Mouse (Mus musculus) heart, embryonic 15.5 days (tissue): ENCODE measurements at regions not wholly inside any gene's neighbourhood (a gene's known extent, or its start where the extent isn't known, plus 50 kb on each side); places are given as distances from the start of the nearest gene placed in this dataset.

ENCODE experiments used
- ATAC-seq: fragments of 200-750 bp; cut with Nextera tagmentation; replicated peaks from 2 replicates; pipeline ENCODE4 v1.8.0; 2017; ENCODE audit warnings: low read depth, moderate TSS enrichment; ENCODE audit not compliant: insufficient number of reproducible peaks, insufficient read depth, low FRiP score
- H3K27ac ChIP-seq: fragments of 300-500 bp; sonication (generic); 2 replicates; pipeline ENCODE4 v1.5.1; 2015; ENCODE audit warnings: mild to moderate bottlenecking, inconsistent platforms
- H3K27me3 ChIP-seq: fragments of 300-500 bp; sonication (generic); 2 replicates; pipeline ENCODE4 v1.6.1; 2015; ENCODE audit warnings: inconsistent platforms
- H3K36me3 ChIP-seq: fragments of 300-500 bp; sonication (generic); 2 replicates; pipeline ENCODE4 v1.6.1; 2015; ENCODE audit warnings: mild to moderate bottlenecking, inconsistent platforms
- H3K4me1 ChIP-seq: fragments of 300-500 bp; sonication (generic); replicated peaks from 2 replicates; pipeline ENCODE4 v1.6.1; 2015; ENCODE audit warnings: inconsistent platforms
- H3K4me2 ChIP-seq: fragments of 300-500 bp; sonication (generic); 2 replicates; pipeline ENCODE4 v1.6.1; 2015; ENCODE audit warnings: inconsistent platforms, mild to moderate bottlenecking, moderate library complexity
- H3K4me3 ChIP-seq: fragments of 300-500 bp; sonication (generic); 2 replicates; pipeline ENCODE4 v1.5.1; 2015; ENCODE audit warnings: mild to moderate bottlenecking, inconsistent platforms
- H3K9ac ChIP-seq: fragments of 300-500 bp; sonication (generic); 2 replicates; pipeline ENCODE4 v1.6.1; 2015; ENCODE audit warnings: mild to moderate bottlenecking, inconsistent platforms
- H3K9me3 ChIP-seq: fragments of 300-500 bp; sonication (generic); replicated peaks from 2 replicates; pipeline ENCODE4 v1.6.1; 2016; ENCODE audit warnings: inconsistent platforms
- WGBS: fragments of 180-500 bp; shearing (Covaris S2); methylation state at CpG from one replicate; pipeline ENCODE4 v1.1.7; 2015; ENCODE audit warnings: mixed read lengths; 5-methylcytosine and 5-hydroxymethylcytosine counted together

- H3K4me1 ChIP-seq: no peaks in the 10 kb centered on the region
- no peak overlapping the region for H3K9ac ChIP-seq
- no peaks in the 10 kb centered on the region for H3K27me3 ChIP-seq
- H3K36me3 ChIP-seq: no peaks in the 10 kb centered on the region
- no peaks in the 10 kb centered on the region for H3K9me3 ChIP-seq
- H3K4me3 ChIP-seq: no peak overlapping the region
- ATAC-seq: no peak
- H3K4me2 ChIP-seq: no peak overlapping the region
- no peak overlapping the region for H3K27ac ChIP-seq
- WGBS: 58% methylated on average over 1 of the region's 1 CpGs
These were observed 352.3 kb upstream of the Jag1 start for GRCm38 (mm10) chr2:137468769-137469168.

DNA sequence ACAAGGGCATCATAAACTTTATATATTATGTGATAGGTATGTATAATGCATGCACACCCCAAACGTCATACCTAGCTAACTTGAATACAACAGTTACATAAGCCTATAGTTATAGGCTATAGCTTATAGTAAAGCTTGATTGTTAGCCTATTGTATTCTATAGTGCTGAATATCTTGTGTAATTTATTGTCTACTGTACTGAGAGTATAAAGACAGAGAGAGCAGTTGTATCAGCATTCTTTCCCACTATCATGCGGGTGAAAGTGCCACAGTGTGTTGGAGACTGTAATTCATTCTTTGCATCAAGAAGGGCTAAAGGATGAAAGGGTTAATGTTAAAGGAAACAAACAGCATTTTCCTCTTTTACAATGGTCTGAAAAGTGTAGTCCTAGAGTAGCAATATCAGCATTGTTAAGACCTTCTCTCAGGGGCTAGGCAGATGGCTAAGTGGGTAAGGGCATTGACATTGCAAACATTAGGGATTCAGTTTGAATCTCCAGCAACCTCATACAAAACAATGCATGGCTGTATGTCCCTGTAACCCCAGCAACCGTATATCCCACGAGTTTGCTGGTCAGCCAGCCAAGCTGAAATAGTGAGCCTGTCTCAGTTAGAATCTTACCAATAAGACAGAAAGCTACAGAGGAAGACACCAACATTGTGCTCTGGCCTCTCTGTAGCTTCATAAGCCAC is 340.8 kb upstream of the Jag1 start:
- no peak overlapping the region for H3K4me3 ChIP-seq
- H3K27ac ChIP-seq: no peak overlapping the region
- H3K4me1 ChIP-seq: no peaks in the 10 kb centered on the region
- no peak overlapping the region for H3K9ac ChIP-seq
- 63% methylated on average over 4 of the region's 4 CpGs for WGBS
- no peaks in the 10 kb centered on the region for H3K36me3 ChIP-seq
- H3K27me3 ChIP-seq: no peaks in the 10 kb centered on the region
- ATAC-seq: no peak
- no peaks in the 10 kb centered on the region for H3K9me3 ChIP-seq
- no peak overlapping the region for H3K4me2 ChIP-seq

DNA sequence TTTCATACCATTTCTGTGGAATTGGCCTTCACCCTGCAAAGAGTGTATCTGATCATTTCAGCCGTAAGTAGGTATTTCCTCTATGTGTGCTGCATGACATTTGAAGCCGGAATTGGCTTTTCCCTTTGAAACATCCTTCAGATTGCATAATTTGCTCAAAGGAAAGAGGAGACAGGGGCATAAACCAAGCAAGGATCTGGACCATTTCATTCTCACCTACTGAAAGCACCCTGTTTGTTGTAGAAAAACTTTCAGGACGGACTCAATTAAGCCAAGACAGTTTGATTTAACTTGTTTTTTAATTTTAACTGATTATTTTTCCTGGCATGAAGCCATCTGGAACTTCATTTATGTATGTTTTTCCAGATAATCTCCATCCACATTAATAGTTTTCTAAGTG is 340.0 kb upstream of the Jag1 start:
- Histone ChIP-seq H3K4me1 (no peaks in the 10 kb centered on the region), H3K27ac (no peak overlapping the region), H3K4me3 (no peak overlapping the region), H3K9ac (no peak overlapping the region), H3K9me3 (no peaks in the 10 kb centered on the region), H3K36me3 (no peaks in the 10 kb centered on the region), H3K27me3 (no peaks in the 10 kb centered on the region), H3K4me2 (no peak overlapping the region)
- 61% methylated on average over 3 of the region's 3 CpGs for WGBS
- no peak for ATAC-seq

DNA sequence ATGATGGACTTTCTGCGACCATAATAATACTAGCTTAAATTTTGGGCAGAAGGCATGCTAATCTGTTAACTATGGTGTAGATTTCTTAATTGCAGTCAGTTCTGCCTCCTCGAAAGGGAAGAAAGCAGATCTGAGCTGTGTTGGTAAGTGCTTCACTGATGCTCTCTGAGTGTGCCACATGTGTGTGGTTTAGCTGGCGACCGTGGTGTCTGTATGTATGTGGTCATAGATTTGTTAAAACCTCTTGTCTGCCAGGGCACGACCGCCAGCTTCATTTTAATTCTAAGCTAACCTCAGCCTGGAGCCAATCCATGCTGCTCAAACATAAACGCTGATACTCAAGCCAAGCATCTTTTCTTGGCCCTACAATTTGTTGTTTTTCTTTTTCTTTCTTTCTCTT is 330.5 kb upstream of the Jag1 start:
- WGBS: 76% methylated on average over 7 of the region's 7 CpGs
- no peaks in the 10 kb centered on the region for H3K27me3 ChIP-seq
- no peaks in the 10 kb centered on the region for H3K9me3 ChIP-seq

GRCm38 (mm10) chr2:137437741-137438140 is 321.3 kb upstream of the Jag1 start:
- H3K4me1 ChIP-seq: peaks cover 17% of the 10 kb centered on the region
- no peak overlapping the region for H3K27ac ChIP-seq
- no peak for ATAC-seq
- 67% methylated on average over 5 of the region's 5 CpGs for WGBS
- H3K27me3 ChIP-seq: no peaks in the 10 kb centered on the region
- no peak overlapping the region for H3K4me2 ChIP-seq
- H3K4me3 ChIP-seq: no peak overlapping the region
- H3K9ac ChIP-seq: no peak overlapping the region
- H3K9me3 ChIP-seq: no peaks in the 10 kb centered on the region
- H3K36me3 ChIP-seq: no peaks in the 10 kb centered on the region

More for the DNA sequence above, 330.5 kb upstream of the Jag1 start:
- no peak for ATAC-seq
- no peak overlapping the region for H3K9ac ChIP-seq
- no peaks in the 10 kb centered on the region for H3K4me1 ChIP-seq
- H3K27ac ChIP-seq: no peak overlapping the region
- no peak overlapping the region for H3K4me3 ChIP-seq
- no peak overlapping the region for H3K4me2 ChIP-seq
- H3K36me3 ChIP-seq: no peaks in the 10 kb centered on the region

- no peak for ATAC-seq
- H3K4me3 ChIP-seq: no peak overlapping the region
- H3K27ac ChIP-seq: no peak overlapping the region
- no peaks in the 10 kb centered on the region for H3K27me3 ChIP-seq
- WGBS: 21% methylated on average over 4 of the region's 4 CpGs
- H3K4me2 ChIP-seq: no peak overlapping the region
- H3K36me3 ChIP-seq: no peaks in the 10 kb centered on the region
- peaks cover 22% of the 10 kb centered on the region for H3K4me1 ChIP-seq
- no peaks in the 10 kb centered on the region for H3K9me3 ChIP-seq
- H3K9ac ChIP-seq: no peak overlapping the region
These were observed 319.7 kb upstream of the Jag1 start for GRCm38 (mm10) chr2:137436161-137436560.

GRCm38 (mm10) chr2:137422656-137423055 is 306.2 kb upstream of the Jag1 start:
- H3K27me3 ChIP-seq: no peaks in the 10 kb centered on the region
- no peak overlapping the region for H3K4me2 ChIP-seq
- H3K4me3 ChIP-seq: no peak overlapping the region
- H3K36me3 ChIP-seq: no peaks in the 10 kb centered on the region
- H3K9ac ChIP-seq: no peak overlapping the region
- 23% methylated on average over 3 of the region's 3 CpGs for WGBS
- peak overlapping the region; percentile 37; the same call in 1 of the 2 replicates for H3K27ac ChIP-seq
- H3K9me3 ChIP-seq: no peaks in the 10 kb centered on the region
- ATAC-seq: no peak; the same call in 1 of the 2 replicates
- H3K4me1 ChIP-seq: peaks cover 4% of the 10 kb centered on the region; the same call in 1 of the 2 replicates

GRCm38 (mm10) chr2:137419678-137420077 is 303.2 kb upstream of the Jag1 start:
- H3K4me2 ChIP-seq: no peak overlapping the region
- peaks cover 4% of the 10 kb centered on the region; the same call in 1 of the 2 replicates for H3K4me1 ChIP-seq
- H3K4me3 ChIP-seq: no peak overlapping the region
- H3K27me3 ChIP-seq: no peaks in the 10 kb centered on the region
- WGBS: 54% methylated on average over 4 of the region's 4 CpGs
- ATAC-seq: peak; percentile 53
- no peak overlapping the region; the same call in 1 of the 2 replicates for H3K27ac ChIP-seq
- no peaks in the 10 kb centered on the region for H3K36me3 ChIP-seq
- no peak overlapping the region for H3K9ac ChIP-seq
- H3K9me3 ChIP-seq: no peaks in the 10 kb centered on the region

- Histone ChIP-seq H3K36me3 (no peaks in the 10 kb centered on the region), H3K4me3 (no peak overlapping the region), H3K27ac (no peak overlapping the region), H3K9ac (no peak overlapping the region), H3K4me1 (peaks cover 4% of the 10 kb centered on the region; the same call in 1 of the 2 replicates), H3K9me3 (no peaks in the 10 kb centered on the region), H3K4me2 (no peak overlapping the region), H3K27me3 (no peaks in the 10 kb centered on the region)
- WGBS: 89% methylated on average over 6 of the region's 6 CpGs
- no peak for ATAC-seq
These were observed 301.2 kb upstream of the Jag1 start for GRCm38 (mm10) chr2:137417691-137418090.

DNA sequence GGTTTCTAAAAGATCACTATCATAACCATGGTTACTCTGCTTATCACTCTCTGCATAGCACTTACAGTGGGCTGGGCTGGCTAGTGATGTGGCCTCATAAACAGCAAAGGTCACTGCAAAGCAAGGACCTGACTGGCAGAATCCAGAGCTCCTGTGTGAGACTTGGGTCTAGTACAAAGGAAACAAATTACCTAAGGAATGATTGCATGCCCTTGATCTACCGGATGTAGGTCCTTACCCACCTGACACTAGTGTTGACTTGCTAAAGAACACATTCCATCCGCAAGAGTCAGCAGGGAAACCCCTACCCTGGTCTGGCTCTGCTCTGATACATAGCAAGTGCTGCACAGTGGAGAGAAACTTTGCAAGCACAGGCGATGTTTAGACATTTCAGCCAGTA is 297.0 kb upstream of the Jag1 start:
- H3K36me3 ChIP-seq: no peaks in the 10 kb centered on the region
- H3K4me1 ChIP-seq: peaks cover 4% of the 10 kb centered on the region; the same call in 1 of the 2 replicates
- no peak overlapping the region for H3K4me2 ChIP-seq
- no peaks in the 10 kb centered on the region for H3K27me3 ChIP-seq
- no peak overlapping the region for H3K9ac ChIP-seq
- WGBS: 31% methylated on average over 3 of the region's 3 CpGs
- no peak overlapping the region for H3K4me3 ChIP-seq
- 0 out of 2 replicates have a peak, but pooled peaks have one; percentile 35 for ATAC-seq
- H3K27ac ChIP-seq: no peak overlapping the region
- no peaks in the 10 kb centered on the region for H3K9me3 ChIP-seq

DNA sequence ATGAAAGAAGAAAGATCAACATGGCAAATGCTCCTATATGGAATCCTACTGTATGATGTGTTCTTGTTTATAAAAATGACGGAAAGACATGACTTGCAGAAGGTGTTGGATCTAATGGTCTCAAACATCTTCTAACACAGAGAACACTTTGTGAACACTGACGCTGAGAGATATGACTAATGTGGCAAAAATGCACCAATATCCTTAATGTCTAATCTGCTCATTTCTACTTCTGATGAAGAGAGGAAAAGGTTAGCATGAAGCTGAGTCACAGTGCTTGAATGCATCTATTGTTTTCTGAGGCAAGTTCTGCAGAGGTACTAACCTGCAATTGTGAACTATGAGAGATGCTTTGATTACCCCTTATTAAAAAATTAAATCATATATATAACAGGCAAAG is 293.2 kb upstream of the Jag1 start:
- no peak overlapping the region for H3K9ac ChIP-seq
- H3K4me3 ChIP-seq: no peak overlapping the region
- peaks cover 4% of the 10 kb centered on the region; the same call in 1 of the 2 replicates for H3K4me1 ChIP-seq
- ATAC-seq: no peak
- H3K27me3 ChIP-seq: no peaks in the 10 kb centered on the region
- H3K27ac ChIP-seq: no peak overlapping the region
- no peaks in the 10 kb centered on the region for H3K36me3 ChIP-seq
- 65% methylated on average over 2 of the region's 2 CpGs for WGBS
- no peaks in the 10 kb centered on the region for H3K9me3 ChIP-seq
- H3K4me2 ChIP-seq: no peak overlapping the region

DNA sequence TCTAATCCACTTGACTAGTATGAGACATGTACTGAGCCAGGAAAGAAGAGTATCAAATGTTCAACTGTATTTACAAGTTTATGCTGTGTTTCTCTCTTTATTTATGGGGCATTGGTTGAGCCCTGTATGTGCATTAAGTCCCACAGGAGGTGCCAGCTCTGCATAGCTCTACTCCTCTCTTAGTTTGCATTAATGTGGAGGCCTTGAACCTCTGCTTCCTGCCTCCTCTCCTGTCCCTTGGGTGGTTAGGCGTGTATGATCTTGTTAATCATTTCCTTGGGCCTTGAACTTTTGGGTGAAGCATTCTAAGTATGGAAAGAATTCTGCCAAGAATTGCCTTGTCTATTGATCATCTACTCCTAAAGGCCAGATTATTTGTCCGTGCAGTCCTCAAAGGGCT is 291.9 kb upstream of the Jag1 start:
- Histone ChIP-seq H3K27me3 (no peaks in the 10 kb centered on the region), H3K9ac (no peak overlapping the region), H3K4me2 (no peak overlapping the region), H3K9me3 (no peaks in the 10 kb centered on the region), H3K36me3 (no peaks in the 10 kb centered on the region), H3K27ac (no peak overlapping the region), H3K4me1 (peaks cover under 1% of the 10 kb centered on the region; the same call in 1 of the 2 replicates), H3K4me3 (no peak overlapping the region)
- ATAC-seq: no peak
- WGBS: 77% methylated on average over 2 of the region's 2 CpGs
